Mouse (Mus musculus) layer of hippocampus, postnatal 36 days (tissue): ENCODE results near the gene Setd7. TPM values are rescaled to one million over a fixed set of nuclear protein-coding genes. Genes with fewer than 3 reads are reported as not detected.

ENCODE experiments used
- DNase-seq, 2 experiments: peaks; one replicate each; pipeline ENCODE4 v3.0.0; 2022
- total RNA-seq, 2 experiments: library from RNA; stranded (reverse); gene quantifications; 2 replicates each; pipeline ENCODE4 v1.2.3; 2021

Setd7 gene
- total RNA-seq, 2 experiments from 2014 or later, result 159 to 165 TPM

DNA sequence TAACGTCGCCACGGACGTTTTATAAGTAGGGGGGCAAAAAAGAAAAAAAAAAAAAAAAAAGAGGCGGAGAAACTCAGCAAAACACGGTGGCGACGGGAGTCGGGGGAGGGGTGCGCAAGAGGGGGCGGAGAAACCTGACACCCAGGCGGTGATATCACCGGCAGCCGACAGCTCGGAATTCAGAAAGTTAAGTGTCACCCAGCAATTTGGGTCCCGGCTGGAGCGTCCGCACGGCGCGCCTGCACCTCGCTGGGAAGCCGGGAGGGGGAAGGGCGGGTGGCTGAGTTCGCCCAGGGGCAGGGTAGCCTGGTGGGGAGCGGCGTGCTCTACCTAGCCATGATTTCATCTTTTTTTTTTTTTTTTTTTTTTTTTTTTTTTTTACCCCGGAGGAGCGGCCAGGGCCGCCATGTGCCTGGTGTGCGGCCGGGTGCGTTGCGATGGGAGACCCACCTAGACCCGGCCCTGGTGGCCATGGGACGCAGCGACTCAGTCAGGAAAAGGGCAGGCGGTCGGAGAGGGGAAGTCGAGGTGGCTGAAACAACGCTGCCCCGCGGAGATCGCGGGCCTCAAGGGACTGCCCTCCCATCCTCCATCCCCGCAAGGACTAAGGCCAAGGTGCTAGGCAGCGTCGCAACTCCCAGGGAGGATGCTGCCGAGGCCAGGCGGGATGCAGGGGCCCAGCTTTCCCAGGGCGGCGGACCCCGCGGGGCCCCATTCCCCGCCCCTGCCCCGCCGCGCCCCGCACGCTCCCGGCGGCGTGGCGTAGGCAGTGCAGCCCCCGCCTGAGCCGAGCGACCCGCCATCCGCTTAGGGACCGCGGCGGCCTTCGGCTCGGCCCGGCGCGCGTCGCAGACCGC, 857 bp downstream of the Setd7 start:
- peak; percentile 78 to 83 for DNase-seq

DNA sequence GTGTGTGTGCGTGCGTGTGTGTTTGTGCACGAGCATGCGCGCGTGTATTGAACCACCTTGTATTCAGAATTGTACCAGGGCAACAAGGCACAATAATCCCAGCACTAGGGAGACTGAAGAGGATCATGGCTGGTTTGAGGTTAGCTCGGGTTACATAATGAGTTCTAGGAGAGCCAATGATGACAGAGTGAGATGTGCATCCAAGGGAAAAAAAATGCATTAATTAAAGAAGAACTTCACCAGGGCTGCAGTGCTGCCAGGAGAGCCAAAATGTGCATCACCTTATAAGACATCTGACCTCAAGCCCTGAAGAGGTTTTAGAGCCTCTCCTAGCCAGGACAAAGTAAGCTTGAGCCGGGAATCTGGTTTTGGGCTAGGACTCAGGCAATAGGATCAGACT, 5.1 kb downstream of the Setd7 start:
- DNase-seq, result no peak

GRCm38 (mm10) chr3:51554836-51555235, 5.8 kb downstream of the Setd7 start:
- no peak for DNase-seq

- no peak for DNase-seq
Observed at GRCm38 (mm10) chr3:51554067-51554466, 6.6 kb downstream of the Setd7 start.

GRCm38 (mm10) chr3:51553497-51553875, 7.2 kb downstream of the Setd7 start:
- DNase-seq, result peak in 1 of 2 experiments; percentile 40

GRCm38 (mm10) chr3:51552841-51553496, 7.7 kb downstream of the Setd7 start:
- no peak for DNase-seq

DNA sequence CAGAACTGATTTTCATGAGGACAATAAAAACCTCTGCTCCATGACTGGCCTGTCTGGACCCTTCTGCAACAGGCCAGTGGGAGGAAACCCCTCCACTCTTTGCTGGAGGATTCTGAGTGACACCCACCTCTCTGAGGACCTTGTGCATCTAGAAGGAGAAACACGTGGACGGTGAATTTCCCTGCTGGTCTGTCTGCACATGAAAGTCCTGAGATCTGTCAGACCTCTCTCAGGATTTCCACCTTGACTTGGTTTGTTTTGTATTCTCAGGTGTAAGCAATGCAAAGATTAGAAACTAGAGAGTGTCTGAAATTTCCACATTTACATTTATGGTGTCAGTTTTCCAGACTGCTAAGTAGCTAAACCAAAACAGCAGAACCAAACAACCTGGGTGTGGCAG, 8.5 kb downstream of the Setd7 start:
- no peak for DNase-seq

- DNase-seq, result peak in 1 of 2 experiments; percentile 25
Observed at GRCm38 (mm10) chr3:51548987-51549579, 11.6 kb downstream of the Setd7 start.

- no peak for DNase-seq
Observed at GRCm38 (mm10) chr3:51547577-51547976, 13.1 kb downstream of the Setd7 start.

- no peak for DNase-seq
Observed at GRCm38 (mm10) chr3:51544442-51545128, 16.1 kb downstream of the Setd7 start.

DNA sequence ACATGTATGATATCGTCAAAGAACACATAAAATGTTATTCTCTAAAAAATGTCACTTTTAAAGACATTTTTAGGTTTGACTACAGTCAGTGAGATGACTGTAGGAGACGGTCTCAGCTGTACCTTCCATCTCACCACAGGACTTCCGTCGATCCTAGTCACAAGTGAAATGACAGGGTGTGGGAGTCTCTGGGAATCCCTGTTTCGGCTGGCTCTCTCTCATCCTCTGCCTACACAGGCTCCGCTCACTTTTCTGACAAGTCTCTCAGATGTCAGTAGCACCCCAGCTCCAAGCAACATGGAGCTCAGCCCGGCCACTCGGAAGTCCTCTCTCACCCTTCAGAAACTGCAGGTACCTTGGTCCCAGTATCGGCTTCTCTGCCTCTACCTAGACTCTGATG, 20.0 kb downstream of the Setd7 start:
- DNase-seq, result no peak

DNA sequence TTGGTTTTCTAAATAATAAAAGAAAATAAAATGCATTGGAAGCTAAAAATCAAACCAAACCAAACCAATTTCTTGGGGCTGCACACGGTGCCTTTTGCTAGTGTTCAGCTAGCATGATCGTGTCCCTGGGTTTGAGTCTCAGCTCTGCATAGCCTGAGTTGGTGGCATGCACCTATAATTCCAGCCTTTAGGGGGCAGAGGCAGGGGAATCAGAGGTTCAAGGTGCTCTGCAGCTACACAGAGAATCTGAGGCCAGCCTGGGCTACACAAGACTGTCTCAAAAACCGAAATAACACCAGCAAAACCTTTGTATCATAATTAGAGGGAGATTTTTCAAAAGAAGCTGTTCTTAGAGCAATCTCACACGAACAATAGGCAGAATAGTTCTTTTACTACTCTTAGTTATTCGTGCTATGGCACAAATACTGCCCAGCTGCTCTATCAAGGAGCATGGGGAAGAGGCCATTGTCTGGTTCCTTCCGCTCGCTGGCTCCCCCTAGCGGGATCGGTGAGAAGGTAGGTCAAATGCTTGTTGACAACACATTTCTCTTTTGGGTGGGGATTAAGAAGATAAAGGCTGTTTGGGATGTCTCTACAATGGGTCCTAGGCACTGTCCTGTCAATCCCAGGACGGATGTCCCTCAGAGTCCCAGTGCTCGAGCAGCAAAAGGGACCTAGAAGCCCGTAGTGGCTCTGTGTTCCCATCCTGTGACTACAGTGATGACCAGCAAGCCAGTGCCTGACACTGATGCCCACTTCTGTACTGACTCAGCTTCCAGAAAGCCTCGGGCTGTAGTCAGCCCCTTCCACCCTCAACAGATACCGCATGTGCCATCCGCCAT, 20.9 kb downstream of the Setd7 start:
- DNase-seq, result peak; percentile 49 to 54

DNA sequence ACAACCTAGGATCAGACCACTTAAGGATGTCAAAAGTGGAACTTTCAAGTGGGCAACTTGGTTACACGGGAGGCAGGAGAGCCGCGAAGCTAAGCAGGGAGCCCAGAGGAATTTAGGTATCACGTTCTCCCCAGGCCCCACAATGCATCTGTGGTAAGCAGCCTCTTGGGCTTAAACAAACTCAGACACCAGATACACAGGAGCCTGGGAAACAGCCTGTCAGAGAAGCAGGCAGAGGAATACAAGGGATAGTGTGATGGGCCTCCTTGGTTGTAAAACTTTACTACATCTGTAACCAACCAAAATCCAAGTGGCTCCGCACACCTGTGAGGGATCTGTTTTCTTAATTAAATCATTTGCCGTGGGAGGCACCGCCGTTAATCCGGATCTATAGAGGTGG, 26.7 kb downstream of the Setd7 start:
- DNase-seq, result no peak

- DNase-seq, result no peak
Observed at GRCm38 (mm10) chr3:51533573-51533972, 27.1 kb downstream of the Setd7 start.

DNA sequence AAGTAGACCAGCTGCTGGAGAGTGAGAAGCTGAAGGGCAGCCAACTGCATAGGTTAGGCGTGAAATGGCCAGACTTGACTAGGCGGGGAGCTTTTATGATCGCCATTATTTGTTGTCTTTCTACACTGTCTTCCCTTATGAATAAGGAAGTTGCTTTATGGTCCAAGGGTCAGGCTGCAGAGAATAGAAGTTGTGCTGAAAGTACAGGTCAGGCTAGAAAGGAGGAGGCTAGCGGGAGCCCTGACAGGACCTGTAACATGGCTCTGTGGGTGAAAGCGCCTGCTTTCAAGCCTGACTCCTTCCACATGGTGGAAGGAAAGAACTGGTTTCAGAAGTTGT, 28.4 kb downstream of the Setd7 start:
- DNase-seq, result no peak

DNA sequence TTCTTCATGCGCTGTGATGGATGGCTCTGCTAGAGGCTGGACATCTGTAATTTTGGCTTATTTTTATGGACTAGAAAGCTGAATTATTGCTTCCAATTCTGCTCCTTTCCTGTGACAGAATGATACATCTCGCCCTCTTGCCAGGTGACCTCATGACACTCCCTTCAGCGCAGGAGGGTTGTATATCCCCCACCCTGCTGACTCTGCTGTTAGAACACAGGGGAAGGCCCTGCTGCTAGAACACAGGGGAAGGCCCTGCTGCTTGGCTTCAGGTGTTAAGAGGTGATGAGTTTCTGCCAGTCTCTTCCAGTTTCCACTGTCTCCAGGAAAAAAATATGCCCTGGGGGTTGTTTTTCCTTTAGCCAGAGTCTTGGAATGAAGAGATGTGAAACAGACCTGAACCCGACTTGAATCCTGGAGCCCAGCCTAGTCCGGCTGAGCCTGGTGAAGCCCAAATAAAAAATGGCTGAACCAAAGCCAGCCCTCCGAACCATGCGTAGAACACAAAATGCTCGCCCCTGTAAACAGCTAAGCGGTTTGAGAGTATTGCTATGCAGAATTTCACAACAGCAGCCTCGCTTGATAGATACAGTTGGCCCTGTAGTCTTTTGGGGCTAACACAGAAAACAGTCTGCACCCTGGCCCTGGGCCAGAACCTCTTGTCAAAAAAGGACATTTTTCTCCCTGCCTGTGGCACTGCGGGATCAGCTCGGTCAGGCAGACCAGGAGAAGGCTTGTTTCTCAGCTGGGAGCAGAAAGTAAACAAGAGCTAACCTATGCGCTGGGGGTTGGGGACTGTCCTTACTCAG, 29.0 kb downstream of the Setd7 start:
- peak; percentile 35 to 48 for DNase-seq

DNA sequence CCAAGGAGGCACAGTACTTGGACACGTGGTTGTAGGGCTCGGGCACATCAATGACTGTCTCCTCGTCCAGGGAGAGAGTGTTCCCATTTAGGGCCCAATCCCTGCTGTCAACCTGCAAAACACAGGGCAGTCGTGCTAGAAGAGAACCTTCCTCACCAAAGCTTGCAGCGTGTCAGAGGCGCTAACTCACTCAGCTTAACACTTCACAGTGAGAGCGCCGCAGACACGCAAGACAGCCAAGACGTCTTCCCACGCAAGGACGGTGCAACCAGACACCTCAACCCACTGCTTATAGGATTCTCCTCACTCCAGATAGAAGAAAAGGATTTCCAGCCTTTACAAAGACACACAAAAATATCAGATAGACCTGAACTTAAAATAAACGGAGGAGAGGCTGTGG, 33.8 kb downstream of the Setd7 start:
- no peak for DNase-seq

DNA sequence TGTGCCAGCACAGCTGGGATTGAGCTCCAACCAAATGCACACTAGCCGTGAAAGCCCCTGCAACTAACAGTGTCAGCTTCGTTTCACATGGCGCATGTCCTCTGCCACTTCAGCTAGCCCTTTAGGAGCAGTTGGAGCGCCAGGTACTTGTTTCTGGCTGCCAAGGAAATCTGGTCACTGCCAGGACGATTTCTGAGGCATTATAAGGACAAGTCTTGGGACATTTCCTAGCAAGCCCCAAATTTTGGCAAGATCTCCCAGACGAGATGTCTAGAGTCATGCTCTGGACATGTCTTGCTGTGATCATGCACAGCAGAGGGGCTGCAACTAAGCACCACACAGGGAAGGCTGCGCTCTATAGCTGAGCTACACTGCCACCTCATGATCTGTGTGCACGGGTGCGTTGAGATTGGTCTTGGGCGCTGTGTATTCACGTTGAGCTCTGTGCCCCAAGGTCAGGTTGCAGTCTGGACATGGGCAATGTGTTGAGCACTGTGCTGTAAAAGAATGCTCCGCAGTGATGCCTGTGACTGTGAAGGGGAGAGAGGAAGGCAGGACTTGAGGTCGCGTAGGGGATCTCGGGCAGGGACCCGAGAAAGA, 35.4 kb downstream of the Setd7 start:
- DNase-seq, result no peak

DNA sequence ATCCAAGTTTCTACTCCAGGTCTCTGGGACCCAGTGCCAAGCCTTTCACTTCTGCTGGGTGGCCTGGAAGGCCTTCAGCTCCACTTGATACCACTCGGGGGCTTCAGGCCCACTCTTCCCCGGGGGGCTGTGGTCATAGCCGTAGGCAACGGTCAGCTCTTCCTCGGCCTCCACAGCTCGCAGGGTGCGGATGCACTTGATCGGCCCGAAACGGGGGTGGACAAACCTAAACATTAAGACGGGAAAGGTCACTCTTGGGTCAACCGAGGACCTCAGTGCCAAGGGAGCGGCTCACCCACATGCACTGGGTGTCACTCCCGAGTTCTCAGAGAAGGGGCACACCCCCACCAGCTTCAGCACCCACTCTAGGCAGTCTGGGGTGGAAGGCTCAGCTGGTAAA, 39.4 kb downstream of the Setd7 start:
- no peak for DNase-seq

- DNase-seq, result no peak
Observed at GRCm38 (mm10) chr3:51518763-51519121, 41.9 kb downstream of the Setd7 start.
